Mouse (Mus musculus) E14TG2a.4 (cell line): ENCODE results near the gene Olfr1269.

Experiments used
- H3K27me3 ChIP-seq: 2 replicates; pipeline ENCODE4 v1.6.1; 2014; ENCODE audit warnings: low read length, control low read depth; ENCODE audit not compliant: insufficient read depth
- H3K36me3 ChIP-seq: 2 replicates; pipeline ENCODE4 v1.6.1; 2014; ENCODE audit warnings: low read length, control low read depth; ENCODE audit not compliant: insufficient read depth
- H3K4me1 ChIP-seq: replicated peaks from 2 replicates; pipeline ENCODE4 v1.6.1; 2014; ENCODE audit warnings: low read depth, low read length, control low read depth
- H3K4me3 ChIP-seq: replicated peaks from 2 replicates; pipeline ENCODE4 v1.5.1; 2014; ENCODE audit warnings: mild to moderate bottlenecking, low read length
- H3K9me3 ChIP-seq: 2 replicates; pipeline ENCODE4 v1.6.1; 2014; ENCODE audit warnings: low read length, control low read depth
- CTCF ChIP-seq: conservative IDR thresholded peaks from 2 replicates; pipeline ENCODE4 v1.5.1; 2014; ENCODE audit warnings: low read length
- NANOG ChIP-seq: IDR thresholded peaks from 2 replicates; pipeline ENCODE4 v1.6.1; 2014; ENCODE audit warnings: borderline replicate concordance, low read length, mixed read lengths
- POU5F1 ChIP-seq: IDR thresholded peaks from 2 replicates; pipeline ENCODE4 v1.6.1; 2014; ENCODE audit warnings: low read length, borderline replicate concordance

Gene Olfr1269

GRCm38 (mm10) chr2:90121312-90121711 lies at the start of gene Olfr1269:
Olfr1269 (minus strand) TSS chr2:90121412.
- Histone ChIP-seq H3K36me3 (no peaks in the 10 kb centered on the region), H3K4me3 (no peak within 1 kb of the TSS), H3K4me1 (no peaks in the 10 kb centered on the region), H3K9me3 (peaks cover 16% of the 10 kb centered on the region), H3K27me3 (no peaks in the 10 kb centered on the region)
- TF ChIP-seq CTCF (no peak), POU5F1 (no peak), NANOG (no peak)

DNA sequence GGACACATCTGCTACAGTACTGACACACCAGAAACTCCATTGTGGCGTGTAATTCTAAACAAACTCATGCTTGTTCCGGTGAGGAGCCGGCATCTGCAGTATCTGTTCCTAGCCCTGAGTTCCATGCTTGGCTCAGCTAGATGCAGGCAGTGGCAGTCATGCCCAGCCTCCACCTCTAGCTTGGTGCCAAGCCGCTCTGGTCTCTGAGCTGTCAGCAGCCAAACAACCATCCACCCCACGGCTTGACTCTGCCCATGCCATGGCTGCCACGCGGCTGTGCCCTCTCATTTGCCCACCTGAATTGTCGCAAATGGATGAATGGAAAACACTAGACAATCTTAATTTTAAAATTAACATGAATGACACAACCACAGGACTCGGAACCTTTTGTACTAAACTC lies 32.7 kb upstream of the Olfr1269 start:
- TF ChIP-seq NANOG (no peak), POU5F1 (no peak), CTCF (no peak)
- no peaks in the 10 kb centered on the region for H3K36me3 ChIP-seq
- no peaks in the 10 kb centered on the region for H3K4me1 ChIP-seq
- H3K4me3 ChIP-seq: no peak overlapping the region
- peaks cover 14% of the 10 kb centered on the region for H3K9me3 ChIP-seq
- no peaks in the 10 kb centered on the region for H3K27me3 ChIP-seq

- no peaks in the 10 kb centered on the region for H3K36me3 ChIP-seq
- no peak within 1 kb of the TSS for H3K4me3 ChIP-seq
- peaks cover 14% of the 10 kb centered on the region for H3K9me3 ChIP-seq
- TF ChIP-seq CTCF (no peak), NANOG (no peak), POU5F1 (no peak)
- no peaks in the 10 kb centered on the region for H3K4me1 ChIP-seq
- H3K27me3 ChIP-seq: no peaks in the 10 kb centered on the region
Measured at GRCm38 (mm10) chr2:90152991-90153390, 31.8 kb upstream of the Olfr1269 start, which contains the start of gene Olfr1270. Olfr1270 (minus strand) TSS chr2:90153091.

GRCm38 (mm10) chr2:90142196-90142595 lies 21.0 kb upstream of the Olfr1269 start, which contains the start of gene Olfr32:
Olfr32 (minus strand) TSS chr2:90142296.
- Histone ChIP-seq H3K4me1 (no peaks in the 10 kb centered on the region), H3K36me3 (no peaks in the 10 kb centered on the region), H3K27me3 (no peaks in the 10 kb centered on the region), H3K9me3 (no peaks in the 10 kb centered on the region), H3K4me3 (no peak within 1 kb of the TSS)
- TF ChIP-seq POU5F1: no peak
- no peak for TF ChIP-seq CTCF
- no peak for TF ChIP-seq NANOG

GRCm38 (mm10) chr2:90070065-90070464 lies 51.1 kb downstream of the Olfr1269 start:
- TF ChIP-seq NANOG: no peak
- Histone ChIP-seq H3K4me1 (no peaks in the 10 kb centered on the region), H3K36me3 (no peaks in the 10 kb centered on the region), H3K4me3 (no peak overlapping the region), H3K27me3 (no peaks in the 10 kb centered on the region), H3K9me3 (no peaks in the 10 kb centered on the region)
